Mouse (Mus musculus) ES-E14 (cell line): Measurements from ENCODE around the gene Rap1gap2. TPM values are rescaled to one million over a fixed set of nuclear protein-coding genes. Genes with fewer than 3 reads are reported as not detected.

Experiments used
- DNase-seq: peaks from one replicate; pipeline ENCODE4 v3.0.0-alpha.2; 2013; ENCODE audit warnings: low read depth, low spot score
- H3K27ac ChIP-seq: 2 replicates; pipeline ENCODE4 v1.5.1; 2012; ENCODE audit warnings: low read depth, mild to moderate bottlenecking, low read length, moderate library complexity, mixed read lengths; ENCODE audit not compliant: poor library complexity, insufficient read depth, severe bottlenecking
- H3K36me3 ChIP-seq: 2 replicates; pipeline ENCODE4 v1.6.1; 2012; ENCODE audit warnings: mild to moderate bottlenecking, low read length, moderate library complexity, mixed read lengths; ENCODE audit not compliant: control insufficient read depth, poor library complexity, insufficient read depth, severe bottlenecking
- H3K4me1 ChIP-seq, 2 experiments: fragments of 150-350 bp in 1 of 2; sonication (generic) in 1 of 2; 2 replicates each; pipeline ENCODE4 v1.6.1; 2012; ENCODE audit warnings: low read length in 2 of 2, mild to moderate bottlenecking in 1 of 2, mixed read lengths in 1 of 2; ENCODE audit not compliant: control insufficient read depth in 2 of 2, insufficient read depth in 2 of 2, poor library complexity in 1 of 2
- H3K4me3 ChIP-seq, 2 experiments: fragments of 150-350 bp in 1 of 2; sonication (generic) in 1 of 2; 2 replicates each; pipeline ENCODE4 v1.5.1; 2012; ENCODE audit warnings: low read length in 2 of 2, low read depth in 1 of 2, mild to moderate bottlenecking in 1 of 2, mixed read lengths in 1 of 2; ENCODE audit not compliant: insufficient read depth in 1 of 2, poor library complexity in 1 of 2, severe bottlenecking in 1 of 2
- H3K9ac ChIP-seq: 2 replicates; pipeline ENCODE4 v1.6.1; 2012; ENCODE audit warnings: low read depth, mild to moderate bottlenecking, low read length, mixed read lengths; ENCODE audit not compliant: poor library complexity, insufficient read depth, severe bottlenecking
- H3K9me3 ChIP-seq: fragments of 150-350 bp; sonication (generic); 2 replicates; pipeline ENCODE4 v1.6.1; 2012; ENCODE audit warnings: low read depth, mild to moderate bottlenecking, low read length; ENCODE audit not compliant: control insufficient read depth, insufficient read depth
- CHD2 ChIP-seq: IDR thresholded peaks from 2 replicates; pipeline ENCODE4 v1.6.1; 2014; ENCODE audit warnings: mild to moderate bottlenecking, low read depth, low read length, inconsistent platforms
- HCFC1 ChIP-seq: IDR thresholded peaks from 2 replicates; pipeline ENCODE4 v1.6.1; 2012; ENCODE audit warnings: low read length, inconsistent platforms, borderline replicate concordance; ENCODE audit not compliant: insufficient read depth
- MAFK ChIP-seq: IDR thresholded peaks from 2 replicates; pipeline ENCODE4 v1.6.1; 2014; ENCODE audit warnings: mild to moderate bottlenecking, low read depth, low read length, inconsistent platforms; ENCODE audit not compliant: insufficient read depth
- ZC3H11A ChIP-seq: IDR thresholded peaks from 2 replicates; pipeline ENCODE4 v1.6.1; 2012; ENCODE audit warnings: low read depth, mild to moderate bottlenecking, inconsistent platforms, low read length, borderline replicate concordance
- ZNF384 ChIP-seq: IDR thresholded peaks from 2 replicates; pipeline ENCODE4 v1.6.1; 2012; ENCODE audit warnings: low read depth, low read length, inconsistent platforms
- in situ Hi-C, 2 experiments: fragments of 600-800 bp; cut with MboI; formaldehyde crosslinking; loops; one replicate each; pipeline ENCODE4 v1.15.1; 2025; ENCODE audit warnings: low sequenced_read_pairs in 2 of 2, inconsistent platforms in 1 of 2; ENCODE audit not compliant: unreplicated experiment in 2 of 2
- total RNA-seq: library from RNA; depleted of rRNA; stranded (reverse); fragments of 300-350 nt; gene quantifications from 2 replicates; pipeline ENCODE4 v1.2.3, GENCODE M21; 2012

Gene Rap1gap2
- total RNA-seq, 1 experiment, result 2.7 TPM

DNA sequence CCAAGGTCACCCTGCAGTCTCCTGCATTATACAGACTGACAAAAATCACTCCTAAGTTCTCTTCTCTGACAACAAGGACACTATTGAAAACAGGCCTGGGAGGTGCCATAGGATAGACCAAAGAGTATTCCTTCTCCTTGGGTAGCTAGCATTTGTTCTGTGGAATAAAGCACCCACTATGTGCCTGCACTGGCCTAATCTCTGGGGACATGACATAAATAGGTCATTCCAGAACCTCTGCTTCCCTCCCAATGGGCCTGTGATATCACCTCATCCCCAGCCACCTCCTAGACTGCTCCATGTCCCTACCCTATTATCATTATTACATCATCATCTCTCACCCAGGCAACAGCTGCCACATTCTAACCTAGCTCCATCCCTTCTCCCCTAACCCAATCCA, 108.7 kb downstream of the Rap1gap2 start:
- in situ Hi-C loops, result no loop called here
- TF ChIP-seq ZNF384 (no peak), ZC3H11A (no peak), CHD2 (no peak), MAFK (no peak), HCFC1 (no peak)
- no peaks in the 10 kb centered on the region for H3K9me3 ChIP-seq

DNA sequence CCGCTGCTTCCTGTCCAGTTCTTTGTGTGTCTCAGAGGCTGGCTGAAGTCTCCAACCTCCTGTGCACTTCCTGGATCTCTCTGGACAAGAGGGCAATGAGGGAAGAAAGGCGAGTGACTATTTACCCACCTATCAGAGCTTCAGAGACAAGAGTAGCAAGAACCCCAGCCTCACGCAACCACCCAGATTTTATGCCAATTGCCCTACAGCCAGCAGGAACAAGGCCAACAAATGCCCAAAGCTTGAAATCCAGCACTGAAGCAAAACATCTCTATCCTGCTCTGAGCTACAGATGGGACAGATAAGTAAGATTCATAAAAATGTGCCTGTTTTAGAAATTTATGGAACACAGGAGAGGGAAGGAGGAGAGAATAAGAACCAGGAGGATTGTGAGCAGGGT, 109.7 kb downstream of the Rap1gap2 start:
- Histone ChIP-seq H3K36me3 (no peaks in the 10 kb centered on the region), H3K4me3 (no peak overlapping the region), H3K9ac (no peak overlapping the region), H3K27ac (no peak overlapping the region), H3K9me3 (no peaks in the 10 kb centered on the region), H3K4me1 (no peaks in the 10 kb centered on the region)
- no peak for DNase-seq
- TF ChIP-seq ZC3H11A (no peak), HCFC1 (no peak), CHD2 (no peak), ZNF384 (no peak)
- in situ Hi-C loops, result no loop called here

More for the DNA sequence above, 108.7 kb downstream of the Rap1gap2 start:
- no peaks in the 10 kb centered on the region for H3K36me3 ChIP-seq
- no peak overlapping the region for H3K9ac ChIP-seq
- no peak overlapping the region for H3K4me3 ChIP-seq
- no peak for DNase-seq
- H3K4me1 ChIP-seq, result no peaks in the 10 kb centered on the region
- no peak overlapping the region for H3K27ac ChIP-seq

GRCm38 (mm10) chr11:74499521-74500099, 111.1 kb downstream of the Rap1gap2 start:
- H3K4me3 ChIP-seq, result no peak overlapping the region
- no peaks in the 10 kb centered on the region for H3K36me3 ChIP-seq
- H3K4me1 ChIP-seq, result no peaks in the 10 kb centered on the region
- H3K9ac ChIP-seq, result no peak overlapping the region
- TF ChIP-seq ZC3H11A (no peak), MAFK (no peak), HCFC1 (no peak), ZNF384 (no peak), CHD2 (no peak)
- in situ Hi-C loops, result no loop called here
- DNase-seq, result no peak
- no peaks in the 10 kb centered on the region for H3K9me3 ChIP-seq
- H3K27ac ChIP-seq, result no peak overlapping the region

- in situ Hi-C loops, result no loop called here
- no peak for TF ChIP-seq ZNF384
- TF ChIP-seq CHD2, result no peak
- no peak for TF ChIP-seq HCFC1
- no peak for TF ChIP-seq MAFK
- no peak for TF ChIP-seq ZC3H11A
- Histone ChIP-seq H3K4me3 (no peak overlapping the region), H3K27ac (no peak overlapping the region), H3K9ac (no peak overlapping the region), H3K4me1 (no peaks in the 10 kb centered on the region), H3K9me3 (no peaks in the 10 kb centered on the region), H3K36me3 (no peaks in the 10 kb centered on the region)
- no peak for DNase-seq
These were observed 111.7 kb downstream of the Rap1gap2 start for GRCm38 (mm10) chr11:74499058-74499457.

- no peak overlapping the region for H3K9ac ChIP-seq
- no peaks in the 10 kb centered on the region for H3K9me3 ChIP-seq
- H3K27ac ChIP-seq, result no peak overlapping the region
- TF ChIP-seq HCFC1, result no peak
- no peak for TF ChIP-seq CHD2
- no peak for TF ChIP-seq ZC3H11A
- no peak for TF ChIP-seq ZNF384
- DNase-seq, result no peak
- H3K36me3 ChIP-seq, result no peaks in the 10 kb centered on the region
- no peak overlapping the region for H3K4me3 ChIP-seq
- in situ Hi-C loops, result no loop called here
- no peaks in the 10 kb centered on the region for H3K4me1 ChIP-seq
These were observed 114.1 kb downstream of the Rap1gap2 start for GRCm38 (mm10) chr11:74496581-74496980.
